Mouse (Mus musculus): ENCODE measurements at regions not wholly inside any gene's neighbourhood (a gene's known extent, or its start where the extent isn't known, plus 50 kb on each side); places are given as distances from the start of the nearest gene placed in this dataset.

- WGBS: 5% methylated on average over 4 of the region's 4 CpGs
- Histone ChIP-seq H3K36me3 (no peaks in the 10 kb centered on the region), H3K27me3 (no peaks in the 10 kb centered on the region), H3K4me2 (no peak overlapping the region), H3K27ac (no peak overlapping the region), H3K9me3 (replicated peaks) (no peaks in the 10 kb centered on the region), H3K9ac (no peak overlapping the region), H3K4me3 (replicated peaks) (no peak overlapping the region), H3K4me1 (peaks cover 10% of the 10 kb centered on the region)
- ATAC-seq (replicated peaks; ENCODE audit: low FRiP score): peak; percentile 78
These were observed 70.7 kb downstream of the Setd4 start for GRCm38 (mm10) chr16:93533205-93533604.

- ATAC-seq (replicated peaks; ENCODE audit: low FRiP score): no peak
These were observed 71.9 kb downstream of the Setd4 start for GRCm38 (mm10) chr16:93531937-93532336.

GRCm38 (mm10) chr16:93522485-93522884 lies 81.4 kb downstream of the Setd4 start:
- Histone ChIP-seq H3K4me3 (replicated peaks) (no peak overlapping the region), H3K27ac (no peak overlapping the region), H3K4me1 (no peaks in the 10 kb centered on the region), H3K9ac (no peak overlapping the region), H3K4me2 (no peak overlapping the region), H3K9me3 (replicated peaks) (no peaks in the 10 kb centered on the region), H3K36me3 (no peaks in the 10 kb centered on the region), H3K27me3 (no peaks in the 10 kb centered on the region)
- no peak for ATAC-seq (replicated peaks; ENCODE audit: low FRiP score)
- WGBS: 74% methylated on average over 2 of the region's 2 CpGs

More at GRCm38 (mm10) chr16:93531937-93532336, 71.9 kb downstream of the Setd4 start:
- Histone ChIP-seq H3K4me1 (peaks cover 10% of the 10 kb centered on the region), H3K9ac (no peak overlapping the region), H3K27me3 (no peaks in the 10 kb centered on the region), H3K4me3 (replicated peaks) (no peak overlapping the region), H3K36me3 (no peaks in the 10 kb centered on the region), H3K4me2 (no peak overlapping the region), H3K27ac (no peak overlapping the region), H3K9me3 (replicated peaks) (no peaks in the 10 kb centered on the region)
- 80% methylated on average over 8 of the region's 8 CpGs for WGBS

GRCm38 (mm10) chr16:93520481-93520880 lies 83.4 kb downstream of the Setd4 start:
- Histone ChIP-seq H3K27me3 (no peaks in the 10 kb centered on the region), H3K4me3 (replicated peaks) (no peak overlapping the region), H3K27ac (no peak overlapping the region), H3K4me1 (no peaks in the 10 kb centered on the region), H3K9ac (no peak overlapping the region), H3K4me2 (no peak overlapping the region), H3K9me3 (replicated peaks) (no peaks in the 10 kb centered on the region), H3K36me3 (no peaks in the 10 kb centered on the region)
- WGBS: 62% methylated on average over 3 of the region's 3 CpGs
- ATAC-seq (replicated peaks; ENCODE audit: low FRiP score): no peak

GRCm38 (mm10) chr16:93518620-93519019 lies 85.2 kb downstream of the Setd4 start:
- H3K27ac ChIP-seq: no peak overlapping the region
- no peaks in the 10 kb centered on the region for H3K9me3 ChIP-seq (replicated peaks)
- H3K27me3 ChIP-seq: no peaks in the 10 kb centered on the region
- no peak overlapping the region for H3K9ac ChIP-seq
- no peaks in the 10 kb centered on the region for H3K36me3 ChIP-seq
- WGBS: 64% methylated on average over 1 of the region's 1 CpGs
- ATAC-seq (replicated peaks; ENCODE audit: low FRiP score): no peak
- H3K4me3 ChIP-seq (replicated peaks): no peak overlapping the region
- H3K4me1 ChIP-seq: peaks cover 3% of the 10 kb centered on the region; the same call in 1 of the 2 replicates
- H3K4me2 ChIP-seq: no peak overlapping the region

GRCm38 (mm10) chr16:93516793-93517192 lies 87.1 kb downstream of the Setd4 start:
- Histone ChIP-seq H3K36me3 (no peaks in the 10 kb centered on the region), H3K4me1 (peaks cover 3% of the 10 kb centered on the region; the same call in 1 of the 2 replicates), H3K4me3 (replicated peaks) (no peak overlapping the region), H3K4me2 (no peak overlapping the region), H3K9ac (no peak overlapping the region), H3K27me3 (no peaks in the 10 kb centered on the region), H3K27ac (no peak overlapping the region), H3K9me3 (replicated peaks) (no peaks in the 10 kb centered on the region)
- 73% methylated on average over 5 of the region's 5 CpGs for WGBS
- no peak for ATAC-seq (replicated peaks; ENCODE audit: low FRiP score)

- Histone ChIP-seq H3K36me3 (no peaks in the 10 kb centered on the region), H3K4me1 (peaks cover 3% of the 10 kb centered on the region; the same call in 1 of the 2 replicates), H3K4me3 (replicated peaks) (no peak overlapping the region), H3K27ac (no peak overlapping the region), H3K9me3 (replicated peaks) (no peaks in the 10 kb centered on the region), H3K27me3 (no peaks in the 10 kb centered on the region), H3K4me2 (no peak overlapping the region), H3K9ac (no peak overlapping the region)
- ATAC-seq (replicated peaks; ENCODE audit: low FRiP score): no peak
- WGBS: 78% methylated on average over 5 of the region's 5 CpGs
These were observed 88.4 kb downstream of the Setd4 start for GRCm38 (mm10) chr16:93515456-93515941.

GRCm38 (mm10) chr16:93513616-93514041 lies 90.2 kb downstream of the Setd4 start:
- Histone ChIP-seq H3K4me2 (no peak overlapping the region), H3K4me3 (replicated peaks) (no peak overlapping the region), H3K4me1 (peaks cover 3% of the 10 kb centered on the region; the same call in 1 of the 2 replicates), H3K36me3 (no peaks in the 10 kb centered on the region), H3K9ac (no peak overlapping the region), H3K27me3 (no peaks in the 10 kb centered on the region), H3K9me3 (replicated peaks) (no peaks in the 10 kb centered on the region), H3K27ac (no peak overlapping the region)
- ATAC-seq (replicated peaks; ENCODE audit: low FRiP score): no peak
- WGBS: 83% methylated on average over 5 of the region's 5 CpGs

- Histone ChIP-seq H3K4me2 (no peak overlapping the region), H3K27ac (no peak overlapping the region), H3K9me3 (replicated peaks) (no peaks in the 10 kb centered on the region; the same call in 1 of the 2 replicates), H3K9ac (no peak overlapping the region), H3K4me1 (peaks cover 3% of the 10 kb centered on the region; the same call in 1 of the 2 replicates), H3K4me3 (replicated peaks) (no peak overlapping the region), H3K36me3 (no peaks in the 10 kb centered on the region), H3K27me3 (no peaks in the 10 kb centered on the region)
- WGBS: 86% methylated on average over 4 of the region's 4 CpGs
- ATAC-seq (replicated peaks; ENCODE audit: low FRiP score): no peak
These were observed 91.9 kb downstream of the Setd4 start for GRCm38 (mm10) chr16:93511988-93512387.

GRCm38 (mm10) chr16:93511517-93511916 lies 92.3 kb downstream of the Setd4 start:
- Histone ChIP-seq H3K9me3 (replicated peaks) (peaks cover under 1% of the 10 kb centered on the region; the same call in 1 of the 2 replicates), H3K4me1 (peaks cover 3% of the 10 kb centered on the region; the same call in 1 of the 2 replicates), H3K36me3 (no peaks in the 10 kb centered on the region), H3K4me3 (replicated peaks) (no peak overlapping the region), H3K27me3 (no peaks in the 10 kb centered on the region), H3K9ac (no peak overlapping the region), H3K4me2 (no peak overlapping the region), H3K27ac (no peak overlapping the region)
- 8% methylated on average over 2 of the region's 2 CpGs for WGBS
- ATAC-seq (replicated peaks; ENCODE audit: low FRiP score): no peak

- 89% methylated on average over 2 of the region's 2 CpGs for WGBS
- Histone ChIP-seq H3K4me3 (replicated peaks) (no peak overlapping the region), H3K9ac (no peak overlapping the region), H3K36me3 (no peaks in the 10 kb centered on the region), H3K9me3 (replicated peaks) (peaks cover 8% of the 10 kb centered on the region), H3K27me3 (no peaks in the 10 kb centered on the region), H3K27ac (no peak overlapping the region), H3K4me1 (no peaks in the 10 kb centered on the region), H3K4me2 (no peak overlapping the region)
- no peak for ATAC-seq (replicated peaks; ENCODE audit: low FRiP score)
These were observed 105.1 kb downstream of the Setd4 start for GRCm38 (mm10) chr16:93498800-93499199.

GRCm38 (mm10) chr16:93493337-93494002 lies 110.4 kb downstream of the Setd4 start:
- Histone ChIP-seq H3K9ac (no peak overlapping the region), H3K4me1 (no peaks in the 10 kb centered on the region), H3K4me2 (no peak overlapping the region), H3K27me3 (no peaks in the 10 kb centered on the region), H3K9me3 (replicated peaks) (no peaks in the 10 kb centered on the region), H3K36me3 (no peaks in the 10 kb centered on the region), H3K27ac (no peak overlapping the region), H3K4me3 (replicated peaks) (no peak overlapping the region)
- 83% methylated on average over 6 of the region's 6 CpGs for WGBS
- no peak for ATAC-seq (replicated peaks; ENCODE audit: low FRiP score)

Measured in kidney, embryonic 15.5 days (tissue).